Mouse (Mus musculus): ENCODE measurements around the gene Bpi. TPM values are rescaled to one million over a fixed set of nuclear protein-coding genes. Genes with fewer than 3 reads are reported as not detected.

Gene Bpi
- polyA plus RNA-seq, 1 experiment, result not detected

GRCm38 (mm10) chr2:158264877-158265276 is 7.0 kb downstream of the Bpi start:
- no peak for TF ChIP-seq GATA1 (IDR thresholded peaks at IDR 0.05; ENCODE audit: low read length)

DNA sequence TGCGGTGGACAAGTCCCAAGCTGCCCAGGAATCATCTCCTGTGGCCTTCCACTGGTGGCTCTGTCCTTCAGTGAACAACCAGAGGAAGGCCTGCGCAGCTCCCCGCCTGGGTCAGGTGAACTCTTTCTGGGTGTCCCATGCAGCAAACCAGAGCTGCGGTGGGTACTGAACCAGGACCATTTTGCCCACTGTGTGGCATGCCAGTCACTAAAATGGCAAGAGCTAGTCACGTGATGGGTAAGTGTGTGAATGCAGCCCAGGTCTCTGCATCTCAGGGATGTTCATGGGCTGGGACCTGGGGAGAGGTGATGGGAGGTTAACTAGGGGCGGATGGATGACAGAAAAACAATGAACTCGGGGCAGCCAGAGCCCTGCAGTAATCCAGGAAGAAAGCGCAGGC is 12.1 kb downstream of the Bpi start:
- no peak for TF ChIP-seq GATA1 (IDR thresholded peaks at IDR 0.05; ENCODE audit: low read length)

DNA sequence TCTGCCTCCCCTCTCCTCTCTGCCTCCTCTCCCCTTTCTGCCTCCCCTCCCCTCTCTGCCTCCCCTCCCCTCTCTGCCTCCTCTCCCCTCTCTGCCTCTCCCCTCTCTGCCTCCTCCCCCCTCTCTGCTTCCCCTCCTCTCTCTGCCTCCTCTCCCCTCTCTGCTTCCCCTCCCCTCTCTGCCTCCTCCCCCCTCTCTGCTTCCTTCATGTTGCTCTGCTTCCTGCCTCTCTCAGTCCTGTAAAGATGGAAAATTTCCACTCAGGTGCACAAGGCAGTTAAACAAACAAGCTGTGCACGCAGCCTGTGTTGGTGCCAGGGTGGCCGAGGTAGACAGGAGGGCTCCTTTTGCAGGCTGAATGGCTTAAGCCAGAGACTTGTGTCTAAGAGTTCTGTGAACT is 15.8 kb downstream of the Bpi start:
- TF ChIP-seq GATA1 (IDR thresholded peaks at IDR 0.05; ENCODE audit: low read length), result no peak

DNA sequence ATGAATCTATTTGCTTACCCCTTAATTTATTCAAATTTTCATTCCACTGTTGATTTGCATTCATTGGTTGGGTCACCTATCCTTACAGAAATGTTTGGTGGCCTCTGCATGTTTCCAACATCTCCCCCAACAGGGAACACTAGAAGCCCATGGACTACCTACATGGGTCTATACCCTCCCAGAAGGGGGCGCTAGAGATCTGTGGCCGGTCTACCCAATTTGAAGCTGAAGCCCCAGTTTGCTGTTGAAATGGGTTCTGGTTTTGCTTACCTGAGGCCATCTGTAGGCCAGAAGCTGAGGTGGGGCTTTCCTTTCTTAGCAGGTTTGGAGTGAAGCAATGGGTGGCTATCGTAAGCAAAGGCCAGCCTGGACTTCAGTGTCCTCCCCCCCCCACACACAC is 17.5 kb downstream of the Bpi start:
- no peak for TF ChIP-seq GATA1 (IDR thresholded peaks at IDR 0.05; ENCODE audit: low read length)

DNA sequence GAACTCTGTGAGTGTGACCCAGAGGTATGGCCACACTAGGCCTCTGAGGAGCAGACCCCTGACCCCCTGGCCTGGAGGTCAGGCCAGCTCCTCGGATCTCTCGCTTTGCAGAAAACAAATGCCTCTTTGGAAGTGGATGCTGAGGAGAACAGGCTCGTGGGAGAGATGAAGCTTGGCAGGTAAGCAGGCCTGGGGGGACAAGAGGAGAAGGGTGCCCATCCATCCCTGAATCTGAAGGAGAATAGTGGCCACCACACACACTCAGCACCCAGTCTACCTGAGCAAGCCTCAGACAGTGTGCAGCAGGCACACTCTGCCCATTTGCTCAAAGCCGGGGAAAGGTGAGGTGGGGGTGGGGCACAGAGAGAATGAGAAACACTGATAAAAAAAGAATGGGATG is 17.9 kb downstream of the Bpi start:
- no peak for TF ChIP-seq GATA1 (IDR thresholded peaks at IDR 0.05; ENCODE audit: low read length)

- no peak for TF ChIP-seq GATA1 (IDR thresholded peaks at IDR 0.05; ENCODE audit: low read length)
Observed at GRCm38 (mm10) chr2:158276451-158276850, 18.6 kb downstream of the Bpi start.

GRCm38 (mm10) chr2:158276878-158277277 is 19.0 kb downstream of the Bpi start:
- TF ChIP-seq GATA1 (IDR thresholded peaks at IDR 0.05; ENCODE audit: low read length), result no peak

DNA sequence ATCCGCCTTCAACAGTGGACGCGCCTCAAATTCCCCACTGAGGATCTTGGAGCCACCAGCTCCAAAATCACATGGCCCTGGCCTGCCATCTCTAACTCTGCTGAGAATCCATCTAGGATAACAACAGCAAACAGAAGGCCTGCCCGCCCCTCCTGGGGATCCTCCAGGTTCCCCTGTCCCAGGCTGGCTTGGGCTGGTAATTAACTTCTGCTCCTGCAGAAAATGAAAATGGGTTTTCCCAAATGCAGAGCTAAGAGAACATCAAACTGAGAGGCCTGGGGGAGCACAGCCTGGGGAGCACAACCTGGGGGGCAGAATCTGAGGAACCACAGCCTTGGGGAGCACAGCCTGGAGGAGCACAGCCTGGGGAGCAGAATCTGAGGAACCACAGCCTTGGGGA is 21.8 kb downstream of the Bpi start:
- no peak for TF ChIP-seq GATA1 (IDR thresholded peaks at IDR 0.05; ENCODE audit: low read length)

DNA sequence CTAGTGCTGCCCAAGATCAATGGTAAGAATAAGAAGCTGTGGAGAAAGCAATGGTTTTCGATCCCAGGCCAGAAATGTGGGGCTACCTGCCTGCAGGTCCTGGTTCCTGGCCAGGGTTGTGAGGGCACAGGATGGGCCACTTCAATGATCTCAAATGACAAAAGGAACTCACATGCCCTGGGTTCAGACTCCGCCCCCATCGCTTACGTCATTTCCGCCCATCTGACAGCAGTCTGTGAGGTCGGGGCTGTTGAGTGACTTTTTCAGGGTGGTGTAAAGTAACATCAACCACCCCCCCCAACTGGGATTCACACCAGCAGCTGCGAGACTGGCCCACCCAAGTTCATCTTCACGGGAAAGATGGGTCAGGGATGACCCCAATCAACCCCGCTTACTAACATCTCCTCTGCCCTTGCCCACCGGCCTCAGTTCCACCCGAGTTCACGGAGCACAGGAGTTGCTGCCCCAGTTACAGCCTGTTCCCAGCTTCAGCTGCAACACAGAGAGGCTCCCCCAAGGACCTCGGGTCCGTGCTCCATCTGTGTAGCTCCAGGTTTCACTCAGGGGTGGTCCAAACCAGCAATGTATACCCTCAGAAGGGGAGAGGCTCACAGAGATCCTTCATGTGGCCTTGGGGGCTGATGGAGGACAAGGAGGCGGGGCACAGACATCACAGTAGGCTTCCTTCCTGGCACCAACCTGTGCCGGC is 23.8 kb downstream of the Bpi start:
- TF ChIP-seq GATA1 (IDR thresholded peaks at IDR 0.05; ENCODE audit: low read length), result no peak

GRCm38 (mm10) chr2:158283136-158283535 is 25.2 kb downstream of the Bpi start:
- no peak for TF ChIP-seq GATA1 (IDR thresholded peaks at IDR 0.05; ENCODE audit: low read length)

DNA sequence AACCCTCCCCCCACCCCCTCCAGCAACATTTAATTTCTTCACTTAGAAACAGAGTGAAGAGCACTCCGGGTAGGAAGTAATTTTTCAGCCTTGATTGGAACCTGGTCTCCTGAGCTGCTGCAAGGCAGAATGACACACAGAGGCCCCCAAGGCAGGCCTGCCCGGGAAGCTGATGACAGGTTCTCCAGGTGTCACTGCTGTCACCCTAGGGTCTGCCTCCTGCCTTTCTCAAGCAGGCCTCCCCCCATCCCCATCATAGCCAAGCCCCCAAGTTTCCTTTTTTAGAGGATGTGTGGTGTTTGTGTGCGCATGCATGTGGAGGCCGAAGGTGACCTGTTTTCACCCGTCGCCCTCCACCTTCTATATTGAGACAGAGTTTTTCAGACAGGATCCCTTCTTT is 25.9 kb downstream of the Bpi start:
- TF ChIP-seq GATA1 (IDR thresholded peaks at IDR 0.05; ENCODE audit: low read length), result no peak

DNA sequence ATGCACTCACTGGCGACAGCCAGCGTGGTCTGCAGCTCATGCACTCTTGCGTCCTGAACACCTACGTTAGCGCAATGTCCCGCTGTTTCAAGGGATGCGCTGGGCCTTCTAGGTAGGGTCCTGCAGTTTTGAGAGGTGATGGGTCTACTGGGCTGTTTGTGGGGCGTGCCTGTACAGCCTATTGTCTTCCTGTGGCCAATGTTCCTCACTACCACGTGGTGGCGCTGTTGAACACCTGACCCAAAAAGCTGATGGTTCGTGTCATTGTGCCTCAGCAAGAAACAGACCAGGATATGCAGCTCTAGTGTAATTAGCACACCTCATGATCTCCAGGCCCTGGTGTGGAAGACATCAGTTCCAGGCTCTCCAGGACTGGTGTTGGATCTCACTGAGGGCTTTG is 26.7 kb downstream of the Bpi start:
- TF ChIP-seq GATA1 (IDR thresholded peaks at IDR 0.05; ENCODE audit: low read length), result no peak

GRCm38 (mm10) chr2:158285655-158286054 is 27.8 kb downstream of the Bpi start:
- no peak for TF ChIP-seq GATA1 (IDR thresholded peaks at IDR 0.05; ENCODE audit: low read length)

GRCm38 (mm10) chr2:158295700-158296099 is 37.8 kb downstream of the Bpi start:
- no peak for TF ChIP-seq GATA1 (IDR thresholded peaks at IDR 0.05; ENCODE audit: low read length)

DNA sequence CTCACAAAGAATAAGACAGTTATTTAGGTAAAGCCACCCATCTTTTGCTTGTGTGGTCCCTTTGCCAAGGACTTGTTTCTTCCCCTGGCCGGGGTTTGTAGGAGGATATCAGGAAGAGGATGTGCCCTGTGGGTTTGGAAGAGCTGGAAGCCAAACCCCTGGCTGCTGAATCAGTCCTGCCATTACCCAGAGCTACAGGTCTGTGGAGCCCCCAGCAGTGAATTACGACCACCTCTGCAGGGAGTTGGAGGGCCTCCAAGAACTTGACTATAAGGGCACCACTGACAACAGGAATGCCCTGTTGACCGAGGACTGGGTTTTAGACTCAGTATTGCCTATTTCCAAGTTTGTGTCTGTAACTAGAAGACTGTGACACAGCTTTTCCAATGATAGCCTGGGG is 41.3 kb downstream of the Bpi start:
- TF ChIP-seq GATA1 (IDR thresholded peaks at IDR 0.05; ENCODE audit: low read length), result no peak

GRCm38 (mm10) chr2:158299731-158300130 is 41.8 kb downstream of the Bpi start:
- no peak for TF ChIP-seq GATA1 (IDR thresholded peaks at IDR 0.05; ENCODE audit: low read length)

DNA sequence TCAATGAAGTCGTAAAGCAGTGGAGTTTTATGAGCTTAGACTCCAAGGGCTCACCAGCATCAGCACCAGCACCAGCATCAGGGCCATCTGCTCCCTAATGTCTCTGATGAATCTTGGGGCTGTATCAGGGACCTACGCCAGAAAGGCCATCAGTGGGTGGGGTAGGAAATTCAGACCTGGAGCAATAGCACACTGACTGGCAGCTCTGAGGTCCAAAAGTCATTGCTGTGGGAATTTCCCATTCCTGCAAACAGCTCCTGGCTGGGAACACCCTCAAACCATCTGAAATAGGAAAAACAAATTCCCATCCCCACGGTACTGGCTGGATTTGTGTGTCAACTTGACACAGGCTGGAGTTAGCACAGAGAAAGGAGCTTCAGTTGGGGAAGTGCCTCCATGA is 44.9 kb downstream of the Bpi start:
- TF ChIP-seq GATA1 (IDR thresholded peaks at IDR 0.05; ENCODE audit: low read length), result no peak

All from G1E-ER4 (cell line).